Mouse (Mus musculus) hindbrain, embryonic 13.5 days (tissue): ENCODE measurements around the gene Them4. TPM values are rescaled to one million over a fixed set of nuclear protein-coding genes. Genes with fewer than 3 reads are reported as not detected.

Source experiments
- ATAC-seq: fragments of 200-750 bp; cut with Nextera tagmentation; 2 replicates; pipeline ENCODE4 v1.8.0; 2017; ENCODE audit warnings: moderate TSS enrichment; ENCODE audit not compliant: low FRiP score
- H3K27ac ChIP-seq: fragments of 300-500 bp; sonication (generic); 2 replicates; pipeline ENCODE4 v1.5.1; 2015; ENCODE audit warnings: inconsistent platforms, mild to moderate bottlenecking, moderate library complexity
- H3K27me3 ChIP-seq: fragments of 300-500 bp; sonication (generic); 2 replicates; pipeline ENCODE4 v1.6.1; 2015; ENCODE audit warnings: mild to moderate bottlenecking, inconsistent platforms
- H3K36me3 ChIP-seq: fragments of 300-500 bp; sonication (generic); 2 replicates; pipeline ENCODE4 v1.6.1; 2015; ENCODE audit warnings: mild to moderate bottlenecking, inconsistent platforms
- H3K4me1 ChIP-seq: fragments of 300-500 bp; sonication (generic); replicated peaks from 2 replicates; pipeline ENCODE4 v1.6.1; 2015; ENCODE audit warnings: inconsistent platforms
- H3K4me2 ChIP-seq: fragments of 300-500 bp; sonication (generic); 2 replicates; pipeline ENCODE4 v1.6.1; 2015; ENCODE audit warnings: inconsistent platforms, mild to moderate bottlenecking, moderate library complexity
- H3K4me3 ChIP-seq: fragments of 300-500 bp; sonication (generic); 2 replicates; pipeline ENCODE4 v1.5.1; 2015; ENCODE audit warnings: mild to moderate bottlenecking, inconsistent platforms
- H3K9ac ChIP-seq: fragments of 300-500 bp; sonication (generic); 2 replicates; pipeline ENCODE4 v1.6.1; 2015; ENCODE audit warnings: mild to moderate bottlenecking, inconsistent platforms
- H3K9me3 ChIP-seq: fragments of 300-500 bp; sonication (generic); 2 replicates; pipeline ENCODE4 v1.6.1; 2016; ENCODE audit warnings: inconsistent platforms
- WGBS: fragments of 180-500 bp; shearing (Covaris S2); methylation state at CpG from one replicate; pipeline ENCODE4 v1.1.7; 2015; 5-methylcytosine and 5-hydroxymethylcytosine counted together
- polyA plus RNA-seq: library from polyadenylated mRNA; unstranded; fragments of >200 nt; fragmentation: Nextera tagmentation; extraction: Ambion mirVana; gene quantifications from 2 replicates; pipeline ENCODE4 v1.2.1, GENCODE M21; 2015

Them4 gene
- polyA plus RNA-seq, 1 experiment from 2014 or later = 41.5 TPM

DNA sequence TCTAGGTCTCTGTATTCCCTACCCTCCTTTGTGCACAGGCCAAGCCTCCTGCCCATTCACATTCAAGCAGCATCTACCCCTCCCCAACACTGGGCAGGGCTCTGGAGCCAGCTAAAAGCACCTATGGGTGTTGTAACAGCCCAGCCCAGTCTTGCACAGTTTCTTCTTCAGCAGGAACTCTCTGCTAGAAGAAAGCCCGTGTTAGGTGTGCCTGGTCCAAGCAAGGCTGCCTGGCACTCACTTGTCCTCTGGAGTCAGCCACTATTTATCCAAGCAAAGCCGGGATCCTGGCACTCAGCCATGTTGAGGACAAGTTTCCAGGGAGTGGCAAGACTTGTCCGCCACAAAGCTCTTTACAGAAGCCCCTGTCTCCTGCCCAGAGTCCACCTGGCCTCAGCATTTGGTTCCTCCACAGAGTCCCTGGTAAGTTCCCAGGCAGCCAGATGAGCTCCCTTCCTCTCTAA lies 32.1 kb downstream of the Them4 start, which contains the start of gene Them5:
Gene Them5 (plus strand): TSS at position 141 of the 464 bp plus-strand sequence.
- WGBS = 53% methylated on average over 3 of the region's 3 CpGs
- Histone ChIP-seq H3K27me3 (no peaks in the 10 kb centered on the region), H3K27ac (no peak within 1 kb of the TSS), H3K9me3 (no peaks in the 10 kb centered on the region), H3K4me2 (no peak within 1 kb of the TSS), H3K36me3 (no peaks in the 10 kb centered on the region), H3K4me1 (peaks cover 14% of the 10 kb centered on the region), H3K4me3 (no peak within 1 kb of the TSS), H3K9ac (no peak within 1 kb of the TSS)
- peak; percentile 32; the same call in 1 of the 2 replicates for ATAC-seq

DNA sequence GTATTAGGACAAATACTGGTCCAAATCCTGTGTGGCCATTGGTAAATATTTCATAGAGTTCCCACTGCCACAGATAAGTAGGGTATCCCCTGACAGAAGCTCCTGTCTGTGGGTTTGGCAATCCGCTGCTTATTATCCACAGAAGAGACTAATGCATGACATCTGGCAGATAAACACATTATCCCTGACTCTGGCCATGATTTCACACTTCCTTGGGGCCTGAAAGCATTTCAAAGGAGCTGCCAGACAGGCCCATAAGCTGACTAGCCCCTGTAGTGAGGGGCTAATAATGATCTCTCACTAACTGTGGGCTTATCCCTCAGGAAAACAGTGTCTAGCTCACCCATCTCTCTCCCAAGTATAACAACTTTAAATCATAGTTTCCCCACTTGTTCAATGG lies 32.7 kb downstream of the Them4 start:
- no peak overlapping the region for H3K4me2 ChIP-seq
- 59% methylated on average over 1 of the region's 1 CpGs for whole genome bisulfite sequencing
- ATAC-seq = no peak

DNA sequence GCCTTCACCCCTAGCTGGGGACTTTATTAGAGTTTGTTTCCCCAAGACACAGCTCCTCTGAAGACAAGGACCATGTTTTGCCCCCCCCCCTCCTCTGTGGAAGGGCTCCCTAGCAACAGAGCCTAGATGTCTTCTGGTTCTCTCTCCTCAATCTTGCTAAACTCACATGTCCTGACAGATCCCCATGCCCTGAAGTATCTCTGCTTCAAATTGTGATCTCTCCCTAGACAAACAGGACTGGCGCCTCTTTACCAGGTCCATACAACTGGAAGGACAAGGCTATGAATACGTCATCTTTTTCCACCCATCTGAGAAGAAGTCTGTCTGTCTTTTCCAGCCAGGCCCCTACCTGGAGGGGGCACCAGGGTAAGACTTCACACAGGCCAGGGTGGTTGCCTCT lies 34.3 kb downstream of the Them4 start:
- no peaks in the 10 kb centered on the region for H3K9me3 ChIP-seq
- H3K27me3 ChIP-seq = no peaks in the 10 kb centered on the region
- no peak for ATAC-seq
- no peak overlapping the region for H3K27ac ChIP-seq
- H3K4me3 ChIP-seq = no peak overlapping the region
- 82% methylated on average over 2 of the region's 2 CpGs for WGBS
- H3K9ac ChIP-seq = no peak overlapping the region
- H3K36me3 ChIP-seq = no peaks in the 10 kb centered on the region
- peaks cover 14% of the 10 kb centered on the region for H3K4me1 ChIP-seq
- H3K4me2 ChIP-seq = no peak overlapping the region

More for the DNA sequence above, 32.7 kb downstream of the Them4 start:
- no peaks in the 10 kb centered on the region for H3K27me3 ChIP-seq
- H3K9ac ChIP-seq = no peak overlapping the region
- no peak overlapping the region for H3K4me3 ChIP-seq
- no peaks in the 10 kb centered on the region for H3K9me3 ChIP-seq
- H3K27ac ChIP-seq = no peak overlapping the region
- H3K4me1 ChIP-seq = peaks cover 14% of the 10 kb centered on the region
- no peaks in the 10 kb centered on the region for H3K36me3 ChIP-seq

DNA sequence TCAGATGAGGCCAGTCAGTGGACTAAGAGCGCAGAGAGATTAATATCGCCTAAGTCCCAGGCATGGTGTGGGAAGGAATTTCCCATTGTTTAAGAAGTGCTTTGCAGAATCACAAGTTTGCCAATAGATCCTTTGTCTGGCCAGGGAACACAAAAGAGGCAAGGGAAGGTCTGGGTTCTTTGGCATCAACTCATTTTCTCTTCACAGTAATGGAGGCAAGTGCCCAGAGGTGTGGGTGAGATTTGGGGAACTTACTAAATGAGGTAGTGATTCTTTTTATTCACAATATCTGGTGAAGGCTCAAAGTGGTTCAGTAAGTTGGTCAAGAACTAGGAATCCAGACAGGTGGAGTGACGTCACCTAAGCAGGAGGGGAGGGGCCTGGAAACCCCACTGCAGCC lies 35.0 kb downstream of the Them4 start:
- no peaks in the 10 kb centered on the region for H3K9me3 ChIP-seq
- no peak overlapping the region for H3K4me3 ChIP-seq
- no peaks in the 10 kb centered on the region for H3K36me3 ChIP-seq
- H3K27ac ChIP-seq = no peak overlapping the region
- no peaks in the 10 kb centered on the region for H3K27me3 ChIP-seq
- WGBS = 73% methylated on average over 3 of the region's 3 CpGs
- no peak for ATAC-seq
- peaks cover 14% of the 10 kb centered on the region for H3K4me1 ChIP-seq
- no peak overlapping the region for H3K4me2 ChIP-seq
- H3K9ac ChIP-seq = no peak overlapping the region

DNA sequence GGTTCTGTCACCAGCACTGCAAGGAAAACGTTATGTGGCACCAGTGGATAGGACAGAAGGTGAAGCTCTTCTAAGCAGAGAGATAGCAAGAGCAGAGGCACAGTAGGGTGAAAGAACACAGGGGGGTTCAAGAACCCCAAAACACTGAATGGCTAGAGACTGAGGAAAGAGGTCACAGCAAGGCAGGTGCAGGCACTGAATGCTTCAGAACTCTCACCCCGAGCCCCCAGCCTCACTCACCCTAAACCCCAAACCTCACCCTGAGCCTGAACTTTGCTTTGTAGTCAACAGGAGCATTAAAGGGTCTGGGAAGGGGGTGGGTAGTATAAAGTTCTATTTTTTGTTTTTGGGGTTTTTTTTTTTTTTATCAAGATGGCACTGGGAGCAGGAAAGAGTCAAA lies 38.3 kb downstream of the Them4 start:
- Histone ChIP-seq H3K36me3 (no peaks in the 10 kb centered on the region), H3K9ac (no peak overlapping the region), H3K4me1 (no peaks in the 10 kb centered on the region), H3K27me3 (no peaks in the 10 kb centered on the region), H3K9me3 (no peaks in the 10 kb centered on the region), H3K4me2 (no peak overlapping the region), H3K4me3 (no peak overlapping the region), H3K27ac (no peak overlapping the region)
- 79% methylated on average over 2 of the region's 2 CpGs for WGBS
- no peak for ATAC-seq

DNA sequence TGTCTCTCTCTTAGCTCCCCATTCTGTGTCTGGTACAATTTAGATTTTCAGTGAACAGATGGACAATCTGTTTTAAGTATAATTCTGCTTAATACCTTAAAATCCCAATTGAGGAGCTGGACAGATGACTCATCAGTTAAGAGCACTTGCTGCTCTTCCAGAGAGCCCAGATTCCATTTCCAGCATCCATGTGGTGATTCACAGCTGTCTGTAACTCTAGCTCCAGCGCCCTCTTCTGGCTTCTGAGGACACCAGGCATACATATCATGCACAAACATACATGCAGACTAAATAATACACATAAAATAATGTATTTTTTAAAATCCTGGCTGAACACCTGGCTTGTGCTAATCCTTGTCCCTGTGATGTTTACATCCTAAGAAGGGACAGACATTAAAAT lies 50.9 kb downstream of the Them4 start:
- 0% methylated on average over 1 of the region's 1 CpGs for WGBS
- no peaks in the 10 kb centered on the region for H3K36me3 ChIP-seq
- no peak overlapping the region for H3K27ac ChIP-seq
- H3K9ac ChIP-seq = no peak overlapping the region
- ATAC-seq = no peak
- H3K9me3 ChIP-seq = no peaks in the 10 kb centered on the region; the same call in 1 of the 2 replicates
- no peak overlapping the region for H3K4me2 ChIP-seq
- H3K4me3 ChIP-seq = no peak overlapping the region
- H3K27me3 ChIP-seq = peaks cover 21% of the 10 kb centered on the region
- H3K4me1 ChIP-seq = peaks cover 22% of the 10 kb centered on the region

DNA sequence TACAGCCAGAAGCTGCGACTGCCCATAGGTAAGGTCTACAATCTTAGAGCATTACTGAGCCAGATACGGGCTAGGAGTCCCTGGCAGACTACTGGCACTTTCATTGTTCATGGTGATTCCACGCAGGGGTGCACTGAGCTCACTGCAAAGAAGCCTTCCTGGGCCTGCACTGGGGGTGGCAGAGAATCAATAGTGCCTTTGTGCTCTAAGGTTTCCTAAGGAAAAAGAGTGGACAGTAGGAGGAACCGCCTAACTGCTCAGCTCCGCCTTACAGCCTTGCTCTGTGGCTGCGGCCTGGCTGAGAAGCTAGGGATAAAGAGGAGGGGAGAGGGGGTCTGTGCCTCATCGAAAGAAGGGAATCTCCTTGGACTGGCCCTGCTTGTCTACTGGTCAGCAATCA lies 52.2 kb downstream of the Them4 start, which contains the start of gene C2cd4d:
Gene C2cd4d (plus strand): TSS at position 301 of the 400 bp plus-strand sequence.
- no peaks in the 10 kb centered on the region for H3K9me3 ChIP-seq
- peak within 1 kb of the TSS; percentile 82 for H3K4me2 ChIP-seq
- no peak for ATAC-seq
- H3K9ac ChIP-seq = peak within 1 kb of the TSS; percentile 90
- H3K4me3 ChIP-seq = peak within 1 kb of the TSS; percentile 56
- H3K27me3 ChIP-seq = peaks cover 27% of the 10 kb centered on the region
- 30% methylated on average over 7 of the region's 7 CpGs for WGBS
- H3K36me3 ChIP-seq = no peaks in the 10 kb centered on the region
- no peak within 1 kb of the TSS for H3K27ac ChIP-seq
- peaks cover 22% of the 10 kb centered on the region for H3K4me1 ChIP-seq

DNA sequence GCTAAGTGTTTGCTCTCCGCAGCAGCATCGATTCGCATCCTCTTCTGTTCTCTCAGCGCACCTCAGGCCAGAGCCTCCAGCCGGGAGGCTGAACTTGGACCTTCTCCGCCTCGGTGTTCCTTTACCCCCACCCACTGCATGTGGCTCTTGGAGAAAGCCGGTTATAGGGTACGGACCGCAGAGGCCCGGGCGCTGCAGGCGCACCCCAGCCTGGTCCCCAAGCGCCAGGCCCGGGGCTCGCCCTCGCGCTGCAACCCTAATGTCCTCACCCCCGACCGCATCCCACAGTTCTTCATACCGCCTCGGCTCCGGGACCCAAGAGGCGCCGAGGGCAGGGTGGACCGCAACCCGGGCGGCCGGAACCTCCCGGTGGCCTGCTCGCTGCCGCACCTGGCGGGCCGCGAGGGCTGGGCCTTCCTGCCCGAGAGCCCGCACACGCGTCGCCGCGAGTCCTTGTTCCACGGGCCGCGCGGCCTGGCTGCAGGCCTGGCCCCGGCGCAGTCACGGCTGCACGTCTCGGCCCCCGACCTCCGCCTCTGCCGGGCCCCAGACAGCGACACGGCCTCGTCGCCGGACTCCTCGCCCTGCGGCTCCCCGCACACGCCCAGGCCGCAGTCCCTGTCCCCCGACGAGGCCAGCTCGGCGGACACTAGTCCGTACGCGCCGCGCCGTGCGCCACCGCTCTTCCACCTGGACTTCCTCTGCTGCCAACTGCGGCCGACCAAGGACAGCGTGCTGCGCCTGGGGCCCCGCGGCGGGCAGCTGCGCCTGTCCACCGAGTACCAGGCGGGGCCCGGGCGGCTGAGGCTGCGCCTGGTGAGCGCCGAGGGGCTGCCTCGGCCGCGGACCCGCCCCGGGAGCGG lies 53.6 kb downstream of the Them4 start:
- peak overlapping the region; percentile 44 for H3K27ac ChIP-seq
- no peaks in the 10 kb centered on the region for H3K36me3 ChIP-seq
- H3K4me1 ChIP-seq = peaks cover 22% of the 10 kb centered on the region
- WGBS = 7% methylated on average over 74 of the region's 97 CpGs
- H3K27me3 ChIP-seq = peaks cover 27% of the 10 kb centered on the region
- peak overlapping the region; percentile 90 for H3K9ac ChIP-seq
- ATAC-seq = peak; percentile 64
- H3K4me3 ChIP-seq = peak overlapping the region; percentile 56
- H3K4me2 ChIP-seq = peak overlapping the region; percentile 82
- H3K9me3 ChIP-seq = no peaks in the 10 kb centered on the region

DNA sequence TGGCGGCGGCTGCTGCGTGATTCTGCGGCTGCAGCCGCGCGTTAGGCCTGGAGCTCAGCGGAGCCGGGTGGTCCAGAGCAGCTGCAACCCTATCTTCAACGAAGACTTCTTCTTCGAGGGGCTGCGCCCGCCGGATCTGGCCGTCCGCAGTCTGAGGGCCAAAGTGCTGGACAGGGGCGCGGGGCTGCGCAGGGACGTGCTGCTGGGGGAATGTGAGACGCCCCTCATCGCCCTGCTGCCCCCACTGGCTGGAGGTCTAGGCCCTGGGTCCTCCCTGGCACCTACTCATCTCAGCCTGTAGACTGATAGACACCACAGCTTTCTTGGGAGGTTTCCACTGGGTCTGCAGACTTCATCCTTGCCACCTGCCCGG lies 54.3 kb downstream of the Them4 start:
- H3K36me3 ChIP-seq = no peaks in the 10 kb centered on the region
- peak overlapping the region; percentile 56 for H3K4me3 ChIP-seq
- 4% methylated on average over 23 of the region's 23 CpGs for WGBS
- peaks cover 22% of the 10 kb centered on the region for H3K4me1 ChIP-seq
- H3K9ac ChIP-seq = peak overlapping the region; percentile 90
- H3K27me3 ChIP-seq = peaks cover 27% of the 10 kb centered on the region
- peak overlapping the region; percentile 44 for H3K27ac ChIP-seq
- no peaks in the 10 kb centered on the region for H3K9me3 ChIP-seq
- ATAC-seq = no peak; the same call in 1 of the 2 replicates
- H3K4me2 ChIP-seq = peak overlapping the region; percentile 82

DNA sequence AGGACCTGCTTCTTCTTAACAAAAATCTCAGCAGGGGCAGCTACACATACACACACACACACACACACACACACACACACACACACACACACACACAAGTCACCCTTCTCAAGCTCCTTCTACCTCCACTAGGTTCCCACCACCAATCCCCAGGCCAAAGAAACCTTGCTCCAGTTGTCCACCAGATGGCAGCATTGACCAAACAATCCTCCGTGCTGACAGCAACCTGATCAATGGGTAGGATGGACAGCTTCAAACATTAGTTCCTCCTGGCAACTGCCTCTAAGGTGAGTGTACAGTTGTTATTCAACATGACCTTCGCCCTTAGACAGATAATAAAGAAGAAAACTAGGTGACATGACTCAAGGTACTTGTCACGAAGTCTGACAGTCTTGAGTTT lies 56.9 kb downstream of the Them4 start:
- no peak overlapping the region for H3K4me2 ChIP-seq
- no peak overlapping the region for H3K27ac ChIP-seq
- ATAC-seq = 0 out of 2 replicates have a peak, but pooled peaks have one; percentile 8
- WGBS = 24% methylated on average over 3 of the region's 3 CpGs
- H3K4me3 ChIP-seq = no peak overlapping the region
- H3K27me3 ChIP-seq = peaks cover 27% of the 10 kb centered on the region
- peaks cover 27% of the 10 kb centered on the region for H3K4me1 ChIP-seq
- H3K36me3 ChIP-seq = no peaks in the 10 kb centered on the region
- H3K9ac ChIP-seq = no peak overlapping the region
- no peaks in the 10 kb centered on the region for H3K9me3 ChIP-seq

DNA sequence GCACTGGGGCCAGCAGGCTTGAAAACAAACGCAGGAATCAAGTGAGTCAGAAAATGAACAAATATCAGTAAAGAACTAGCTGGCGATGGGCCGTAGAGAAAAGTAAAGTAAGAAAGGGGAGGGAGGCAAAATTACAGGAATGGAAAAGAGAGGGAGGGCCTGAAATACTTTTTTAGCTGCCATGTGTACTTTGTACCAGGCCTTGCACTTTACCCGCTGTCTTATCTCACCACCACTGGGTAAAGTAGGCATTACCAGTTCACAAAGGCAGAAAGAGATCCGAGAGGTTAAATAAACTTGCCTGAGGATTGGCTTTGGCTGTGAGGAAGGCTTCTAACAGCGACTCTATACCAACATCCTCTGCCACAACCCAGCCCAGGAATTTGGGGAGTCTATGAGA lies 57.6 kb downstream of the Them4 start:
- no peak overlapping the region for H3K27ac ChIP-seq
- ATAC-seq = no peak
- 84% methylated on average over 6 of the region's 6 CpGs for WGBS
- no peaks in the 10 kb centered on the region for H3K36me3 ChIP-seq
- no peak overlapping the region for H3K4me3 ChIP-seq
- peaks cover 20% of the 10 kb centered on the region for H3K27me3 ChIP-seq
- no peak overlapping the region for H3K9ac ChIP-seq
- no peak overlapping the region for H3K4me2 ChIP-seq
- H3K9me3 ChIP-seq = no peaks in the 10 kb centered on the region
- peaks cover 26% of the 10 kb centered on the region for H3K4me1 ChIP-seq

DNA sequence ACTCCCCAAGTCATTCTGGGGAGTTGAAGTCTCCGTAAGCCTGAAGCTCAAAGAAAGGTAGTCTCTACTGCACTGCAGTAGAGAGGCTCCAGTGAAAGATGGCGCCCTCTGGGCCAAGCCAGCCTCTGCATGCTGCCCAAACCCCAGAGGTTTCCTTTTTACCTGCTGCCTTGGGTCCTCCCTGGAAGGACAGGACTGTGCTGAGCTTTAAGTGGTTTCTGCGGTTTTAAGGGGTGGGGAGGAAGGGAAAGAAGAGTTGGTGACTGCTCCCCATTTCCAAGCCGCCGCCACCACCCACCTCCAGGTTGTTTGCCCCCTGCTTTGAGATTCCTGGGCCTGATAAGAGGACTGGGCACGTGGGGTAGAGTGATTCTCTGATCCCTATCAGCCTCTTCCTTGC lies 58.7 kb downstream of the Them4 start:
- ATAC-seq = no peak
- Histone ChIP-seq H3K4me2 (no peak overlapping the region), H3K9me3 (no peaks in the 10 kb centered on the region), H3K27ac (no peak overlapping the region), H3K9ac (peak overlapping the region; percentile 5; the same call in 1 of the 2 replicates), H3K36me3 (no peaks in the 10 kb centered on the region), H3K4me3 (no peak overlapping the region), H3K27me3 (peaks cover 23% of the 10 kb centered on the region), H3K4me1 (peaks cover 29% of the 10 kb centered on the region)
- 72% methylated on average over 6 of the region's 6 CpGs for WGBS

DNA sequence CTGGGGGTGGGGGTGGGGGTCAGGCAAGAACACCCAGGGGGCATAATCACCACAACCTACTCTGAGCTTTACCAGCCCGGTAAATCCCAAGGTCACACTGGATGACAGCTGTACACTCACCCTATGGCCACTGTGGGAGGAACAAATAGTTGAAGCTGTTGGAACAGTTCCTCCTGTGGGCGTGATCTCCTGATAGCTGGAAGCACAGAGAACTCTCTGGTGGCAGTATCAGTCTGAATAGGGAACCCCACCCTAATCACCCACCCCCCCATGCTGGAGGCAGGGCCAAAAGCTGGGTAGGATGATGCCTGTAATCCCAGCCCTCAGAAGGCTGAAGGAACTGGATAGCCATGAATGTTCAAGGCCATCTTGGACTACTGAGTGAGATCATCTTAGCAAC lies 59.8 kb downstream of the Them4 start:
- H3K27ac ChIP-seq = no peak overlapping the region
- WGBS = 64% methylated on average over 2 of the region's 2 CpGs
- H3K4me2 ChIP-seq = no peak overlapping the region
- H3K27me3 ChIP-seq = peaks cover 30% of the 10 kb centered on the region
- no peak for ATAC-seq
- peaks cover 24% of the 10 kb centered on the region for H3K4me1 ChIP-seq
- no peak overlapping the region for H3K4me3 ChIP-seq
- H3K36me3 ChIP-seq = no peaks in the 10 kb centered on the region
- H3K9ac ChIP-seq = no peak overlapping the region
- no peaks in the 10 kb centered on the region for H3K9me3 ChIP-seq
